Mouse (Mus musculus): Measurements from ENCODE around the gene Nt5m.

DNA sequence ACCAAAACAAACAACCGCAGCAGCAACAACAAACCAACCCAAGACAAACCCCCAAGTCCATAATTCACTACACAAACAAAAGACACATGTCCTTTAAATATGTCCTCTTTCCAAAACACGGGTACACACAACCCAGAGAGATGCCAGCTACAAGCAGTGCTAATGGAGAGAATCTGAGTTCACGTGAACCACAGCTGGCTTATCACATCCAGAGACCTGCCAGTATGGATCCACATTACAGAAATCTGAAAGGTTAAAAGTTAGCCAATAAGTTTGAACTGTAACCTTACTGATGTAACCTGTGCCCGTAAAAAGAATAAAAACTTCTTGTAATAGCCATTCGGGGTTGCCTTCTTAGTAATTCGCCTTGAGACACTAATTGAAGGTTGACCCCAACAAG is 24.3 kb upstream of the Nt5m start:
- no peak for TF ChIP-seq EP300 (IDR thresholded peaks at IDR 0.05)
- no peak for TF ChIP-seq CTCF (IDR thresholded peaks at IDR 0.05)

All from lung, postnatal 0 days (tissue).